Mouse (Mus musculus): ENCODE data around the gene Cln5. TPM values are rescaled to one million over a fixed set of nuclear protein-coding genes. Genes with fewer than 3 reads are reported as not detected.

Cln5 gene
- total RNA-seq (2021) = 10 to 100 TPM in 1 of 2 experiments, 1 to 10 TPM in 1; 7.7 to 11.6 TPM
- long read RNA-seq, experiment 1, transcript Cln5-201 (4 exons, 2,445 nt) = major isoform, 11 of 14 reads
- long read RNA-seq, experiment 1, partial matches to known transcripts = 3 of 14 reads
- long read RNA-seq, experiment 1, other reads (novel, unspliced or antisense) = 0 of 14 reads
- long read RNA-seq, experiment 2, transcript Cln5-201 (4 exons, 2,445 nt) = major isoform, 10 of 11 reads
- long read RNA-seq, experiment 2, partial matches to known transcripts = 1 of 11 reads
- long read RNA-seq, experiment 2, other reads (novel, unspliced or antisense) = 0 of 11 reads

DNA sequence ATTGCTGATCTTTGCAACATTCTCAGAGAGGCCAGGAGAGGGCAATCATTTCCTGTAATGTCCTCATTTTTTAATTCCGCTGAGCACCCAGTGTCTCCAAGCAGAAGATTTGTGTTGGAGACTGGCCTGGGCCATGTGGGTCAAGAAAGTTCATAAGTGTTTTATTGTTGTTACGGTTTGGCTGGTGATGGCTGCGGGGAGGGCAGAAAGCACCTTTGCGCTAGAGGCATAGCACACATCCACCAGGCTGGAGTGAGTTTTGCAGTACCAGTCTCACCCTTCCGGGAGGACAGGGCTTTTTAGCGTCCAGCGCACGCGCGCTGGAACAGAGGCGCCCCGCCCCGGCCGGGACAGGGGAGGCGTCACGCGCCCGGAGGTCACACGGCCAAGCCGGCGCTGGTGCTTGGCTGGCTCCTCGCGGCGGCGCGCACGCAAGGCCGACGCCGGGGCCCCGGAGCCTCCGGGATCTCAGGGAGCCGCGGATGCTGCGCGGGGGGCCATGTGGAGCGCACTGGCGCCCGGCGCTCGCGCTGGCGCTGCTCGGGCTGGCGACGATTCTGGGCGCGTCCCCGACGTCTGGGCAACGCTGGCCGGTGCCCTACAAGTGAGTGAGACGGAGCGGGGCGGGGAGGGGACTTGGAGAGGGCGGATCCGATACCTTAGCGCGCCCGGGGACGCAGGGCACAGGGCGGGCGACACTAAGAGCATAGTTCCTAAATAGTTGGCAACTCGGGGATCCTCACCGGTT is at the start of gene Cln5:
Gene Cln5, plus strand, starts transcription at position 353 of the 748 bp plus-strand sequence.
- TF ChIP-seq CTCF (IDR thresholded peaks at IDR 0.05) = peak; percentile 40
- H3K27ac ChIP-seq = peak within 1 kb of the TSS; percentile 84
- DNase-seq (ENCODE audit: extremely low spot score in 1 of 2, low spot score in 2 of 2) = peak; percentile 88 to 92
- intact Hi-C loops (cut with DNase I) = loop anchor here (1.0 to 5.0 kb wide), 3 partner anchors 29 to 467 kb away; partner anchors contain the start of gene Fbxl3
- H3K4me3 ChIP-seq = peak within 1 kb of the TSS; percentile 69

DNA sequence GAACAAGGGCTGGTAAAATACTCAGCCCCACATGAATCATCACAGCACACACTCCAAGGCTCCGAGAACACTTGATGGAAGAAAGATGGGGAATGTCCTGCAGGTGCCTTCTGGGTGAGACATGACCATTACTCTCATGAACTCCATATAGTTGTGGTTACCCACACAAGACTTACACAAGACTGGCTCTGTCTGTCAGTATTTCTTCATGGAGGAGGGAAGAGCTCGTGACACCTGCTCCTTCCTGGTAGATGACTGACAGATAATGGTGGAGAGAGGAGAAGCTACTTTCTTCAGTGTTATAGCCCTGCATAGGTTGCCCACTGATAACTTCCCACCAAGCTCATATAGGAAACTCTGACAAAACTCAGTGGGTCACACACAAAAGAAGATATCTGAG is 40.8 kb upstream of the Cln5 start:
- no peak for DNase-seq (ENCODE audit: extremely low spot score in 1 of 2, low spot score in 2 of 2)
- intact Hi-C loops (cut with DNase I) = no loop called here
- Histone ChIP-seq H3K4me3 (no peak overlapping the region), H3K27ac (no peak overlapping the region)
- no peak for TF ChIP-seq CTCF (IDR thresholded peaks at IDR 0.05)

DNA sequence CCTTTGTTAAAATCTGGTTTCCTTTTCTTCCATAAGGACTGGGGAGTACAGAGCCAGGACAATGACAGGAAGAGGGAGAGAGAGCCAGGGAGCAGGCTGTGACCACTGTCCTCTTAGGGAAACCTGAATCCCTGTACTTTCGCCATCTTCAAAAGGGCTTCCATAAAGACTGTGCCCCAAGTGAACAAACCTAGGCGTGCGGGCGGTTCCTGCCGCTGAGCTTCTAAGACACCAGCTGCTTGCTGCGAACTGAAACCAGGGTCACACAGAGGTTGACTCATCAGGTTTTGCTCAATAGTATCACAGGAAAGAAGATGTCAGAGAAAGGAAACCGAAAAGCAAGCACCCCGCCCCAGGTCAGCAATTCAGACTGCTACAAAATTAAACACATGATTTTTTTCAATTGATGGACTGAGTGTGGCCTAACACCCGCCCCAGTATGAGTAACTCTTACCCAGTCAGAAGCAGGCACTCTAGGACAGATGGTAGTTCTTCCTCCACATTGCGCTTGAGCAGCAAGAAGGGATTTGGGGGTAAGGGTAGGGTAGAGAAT is 36.7 kb upstream of the Cln5 start:
- intact Hi-C loops (cut with DNase I) = no loop called here
- Histone ChIP-seq H3K4me3 (no peak overlapping the region), H3K27ac (no peak overlapping the region)
- DNase-seq (ENCODE audit: extremely low spot score in 1 of 2, low spot score in 2 of 2) = no peak
- no peak for TF ChIP-seq CTCF (IDR thresholded peaks at IDR 0.05)

DNA sequence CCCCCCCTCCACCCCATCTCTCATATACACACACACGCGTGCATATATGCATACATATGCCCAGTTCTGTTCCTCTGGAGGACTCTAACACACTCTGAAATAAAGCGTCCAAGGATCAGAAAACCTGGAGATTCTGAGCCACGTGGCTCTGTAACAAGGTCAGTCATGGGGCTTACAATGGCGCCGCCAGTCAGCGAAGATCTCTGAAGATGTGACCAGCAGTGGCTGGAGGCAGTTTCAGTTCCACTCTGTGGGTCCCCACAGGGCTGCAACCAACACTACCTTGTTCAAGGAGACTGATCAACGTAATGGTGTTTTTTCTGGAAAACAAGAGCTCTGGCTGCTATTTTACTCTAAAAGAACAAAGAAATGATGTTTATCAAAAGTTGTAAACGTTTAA is 35.9 kb upstream of the Cln5 start:
- intact Hi-C loops (cut with DNase I) = no loop called here

DNA sequence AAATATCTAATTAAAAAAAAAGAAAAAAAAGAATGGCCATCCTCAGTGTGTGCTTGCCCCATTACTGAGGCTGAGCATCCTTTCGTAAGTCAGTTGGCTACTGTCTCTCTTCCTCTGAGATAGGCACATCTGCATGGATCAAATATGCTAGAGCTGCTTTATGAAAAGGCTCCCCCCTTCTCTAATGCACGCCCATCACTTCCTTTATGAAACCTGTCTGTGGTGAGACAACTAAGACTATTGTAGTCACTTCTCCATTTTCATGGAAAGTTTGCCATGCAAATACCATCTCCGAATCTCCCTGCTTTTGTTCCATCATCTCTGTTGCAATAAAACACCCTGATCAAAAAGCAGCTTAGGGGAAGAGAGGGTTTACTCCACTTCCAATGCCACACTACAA is 33.0 kb upstream of the Cln5 start:
- no peak for TF ChIP-seq CTCF (IDR thresholded peaks at IDR 0.05)
- intact Hi-C loops (cut with DNase I) = no loop called here

More for the DNA sequence above, 35.9 kb upstream of the Cln5 start:
- TF ChIP-seq CTCF (IDR thresholded peaks at IDR 0.05) = no peak
- no peak overlapping the region for H3K4me3 ChIP-seq
- DNase-seq (ENCODE audit: extremely low spot score in 1 of 2, low spot score in 2 of 2) = no peak
- no peak overlapping the region for H3K27ac ChIP-seq

DNA sequence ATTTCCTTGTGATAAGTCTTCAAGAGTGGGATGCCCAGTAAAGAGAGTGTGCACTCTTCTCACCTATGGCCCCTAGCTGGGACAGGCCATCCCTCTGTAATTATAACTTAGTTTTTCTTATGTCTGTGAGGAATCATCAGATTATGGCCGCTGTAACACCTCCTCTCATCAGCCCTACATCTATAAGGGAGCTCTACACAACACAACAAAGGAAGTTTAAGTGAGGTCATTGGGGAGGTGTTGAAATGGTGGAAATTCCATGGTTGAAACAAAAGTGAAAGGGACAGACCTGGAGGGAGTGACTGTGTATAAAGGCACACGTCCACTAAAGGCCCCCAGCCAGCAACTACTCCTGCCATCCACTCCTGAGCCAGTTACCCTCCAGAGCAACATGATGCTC is 23.3 kb upstream of the Cln5 start, which contains the start of gene Acod1:
Gene Acod1, plus strand, starts transcription at position 301 of the 400 bp plus-strand sequence.
- no peak for DNase-seq (ENCODE audit: extremely low spot score in 1 of 2, low spot score in 2 of 2)
- no peak within 1 kb of the TSS for H3K27ac ChIP-seq
- H3K4me3 ChIP-seq = no peak within 1 kb of the TSS
- intact Hi-C loops (cut with DNase I) = no loop called here
- no peak for TF ChIP-seq CTCF (IDR thresholded peaks at IDR 0.05)

More for the DNA sequence above, 33.0 kb upstream of the Cln5 start:
- no peak for DNase-seq (ENCODE audit: extremely low spot score in 1 of 2, low spot score in 2 of 2)
- Histone ChIP-seq H3K4me3 (no peak overlapping the region), H3K27ac (no peak overlapping the region)

DNA sequence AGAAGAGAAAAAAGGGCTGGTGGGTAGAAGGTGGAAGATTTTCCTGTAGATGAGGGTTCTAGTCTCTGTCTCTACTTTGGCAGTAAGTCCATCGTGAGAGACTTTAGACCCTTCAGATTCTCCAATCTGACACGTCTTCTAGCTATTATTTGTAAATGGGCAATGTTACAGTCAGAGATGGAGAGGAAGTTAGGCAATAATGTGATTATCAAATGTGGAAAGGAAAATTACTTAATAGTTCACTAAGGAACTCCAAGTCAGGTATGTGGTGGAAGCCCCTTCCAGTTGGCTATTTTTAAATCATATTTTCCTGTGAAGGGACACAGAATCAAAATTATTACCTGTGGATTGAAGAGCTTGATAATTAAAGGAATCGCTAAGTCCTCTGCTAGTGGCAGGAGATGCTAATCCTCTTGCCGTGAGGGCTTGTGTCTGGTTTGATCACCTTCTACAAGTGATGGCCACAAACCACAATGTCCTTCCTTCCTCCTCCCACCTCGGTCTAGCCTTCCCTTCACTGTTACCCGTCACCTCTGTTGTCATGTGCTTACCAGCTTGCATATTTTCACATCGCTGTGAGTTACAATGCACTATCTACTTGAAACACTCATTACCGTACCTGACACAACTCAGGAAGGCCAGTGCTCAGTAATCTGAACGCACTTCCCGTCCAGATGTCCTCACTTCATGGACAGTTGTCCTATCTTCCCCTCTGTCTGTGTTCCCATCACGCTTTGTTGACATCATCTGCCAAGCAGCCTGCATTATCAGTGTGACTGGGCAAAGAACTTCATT is 21.5 kb upstream of the Cln5 start:
- Histone ChIP-seq H3K4me3 (no peak overlapping the region), H3K27ac (no peak overlapping the region)
- intact Hi-C loops (cut with DNase I) = no loop called here
- TF ChIP-seq CTCF (IDR thresholded peaks at IDR 0.05) = no peak
- no peak for DNase-seq (ENCODE audit: extremely low spot score in 1 of 2, low spot score in 2 of 2)

DNA sequence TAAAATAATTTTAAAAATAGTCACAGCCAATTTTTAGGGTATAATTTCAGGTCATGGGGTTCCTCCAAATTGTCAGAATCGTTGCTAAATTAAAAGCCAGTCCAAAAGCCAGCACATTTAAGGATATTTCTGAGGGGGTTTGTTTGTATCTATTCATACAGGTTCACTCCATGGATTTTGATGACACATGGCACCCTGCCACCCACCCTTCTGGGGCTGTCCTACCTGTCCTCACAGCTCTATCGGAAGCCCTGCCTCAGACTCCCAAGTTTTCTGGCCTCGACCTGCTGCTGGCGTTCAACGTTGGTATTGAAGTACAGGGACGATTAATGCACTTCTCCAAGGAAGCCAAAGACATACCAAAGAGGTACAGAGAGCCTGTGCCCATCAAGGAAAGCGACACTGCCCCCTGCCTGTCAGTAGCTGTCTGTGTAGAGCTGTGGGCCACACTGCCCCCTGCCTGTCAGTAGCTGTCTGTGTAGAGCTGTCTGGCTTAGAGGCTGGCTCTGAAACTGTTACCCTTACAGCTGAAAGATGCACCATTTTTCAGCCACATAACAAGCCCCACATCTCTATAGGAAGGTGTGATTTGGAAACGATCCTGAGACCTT is 18.8 kb upstream of the Cln5 start:
- intact Hi-C loops (cut with DNase I) = loop anchor here (1.0 to 10.0 kb wide), 2 partner anchors 39 to 1106 kb away; no protein-coding TSS in a partner anchor
- Histone ChIP-seq H3K4me3 (no peak overlapping the region), H3K27ac (no peak overlapping the region)
- peak; percentile 99 for TF ChIP-seq CTCF (IDR thresholded peaks at IDR 0.05)
- peak; percentile 75 to 76 for DNase-seq (ENCODE audit: extremely low spot score in 1 of 2, low spot score in 2 of 2)

DNA sequence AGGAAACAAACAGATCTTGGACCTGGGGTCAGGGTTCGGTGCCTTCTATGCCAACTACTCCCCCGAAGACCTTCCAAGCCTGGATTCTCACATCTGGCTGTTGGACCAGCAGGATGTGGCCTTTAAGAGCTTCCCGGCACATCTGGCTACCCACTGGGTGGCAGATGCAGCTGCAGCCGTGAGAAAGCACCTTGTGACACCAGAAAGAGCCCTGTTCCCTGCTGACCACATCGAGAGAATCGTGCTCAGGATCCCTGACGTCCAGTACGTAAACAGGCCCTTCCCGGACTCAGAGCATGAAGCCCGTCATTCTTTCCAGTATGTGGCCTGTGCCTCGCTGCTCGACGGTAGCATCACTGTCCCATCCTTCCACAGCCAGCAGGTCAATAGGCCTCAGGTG is 15.3 kb upstream of the Cln5 start:
- TF ChIP-seq CTCF (IDR thresholded peaks at IDR 0.05) = no peak
- intact Hi-C loops (cut with DNase I) = loop anchor here (10.0 kb wide), 1 partner anchor 1110 kb away; no protein-coding TSS in a partner anchor
- Histone ChIP-seq H3K4me3 (no peak overlapping the region), H3K27ac (no peak overlapping the region)
- no peak for DNase-seq (ENCODE audit: extremely low spot score in 1 of 2, low spot score in 2 of 2)

DNA sequence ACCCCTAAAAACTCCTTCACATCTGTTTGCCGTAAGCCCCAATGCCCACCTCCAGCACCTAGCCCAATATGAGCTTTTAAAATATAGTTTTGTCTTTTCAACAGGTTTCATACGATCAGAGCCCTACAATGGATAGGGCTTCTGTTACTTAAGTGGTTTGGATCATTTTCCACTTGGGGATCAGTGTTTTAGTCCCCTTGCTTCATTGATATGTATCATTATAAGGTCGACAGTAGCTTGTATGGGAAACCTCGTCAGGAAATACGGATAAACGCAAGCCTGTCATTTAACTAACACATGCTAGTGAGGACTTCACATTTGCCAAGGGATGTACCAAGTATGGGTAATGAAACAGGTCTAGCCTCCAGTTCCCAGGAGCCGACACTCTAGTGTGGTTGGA is 13.4 kb upstream of the Cln5 start:
- no peak for TF ChIP-seq CTCF (IDR thresholded peaks at IDR 0.05)
- intact Hi-C loops (cut with DNase I) = loop anchor here (10.0 kb wide), 1 partner anchor 1112 kb away; no protein-coding TSS in a partner anchor

DNA sequence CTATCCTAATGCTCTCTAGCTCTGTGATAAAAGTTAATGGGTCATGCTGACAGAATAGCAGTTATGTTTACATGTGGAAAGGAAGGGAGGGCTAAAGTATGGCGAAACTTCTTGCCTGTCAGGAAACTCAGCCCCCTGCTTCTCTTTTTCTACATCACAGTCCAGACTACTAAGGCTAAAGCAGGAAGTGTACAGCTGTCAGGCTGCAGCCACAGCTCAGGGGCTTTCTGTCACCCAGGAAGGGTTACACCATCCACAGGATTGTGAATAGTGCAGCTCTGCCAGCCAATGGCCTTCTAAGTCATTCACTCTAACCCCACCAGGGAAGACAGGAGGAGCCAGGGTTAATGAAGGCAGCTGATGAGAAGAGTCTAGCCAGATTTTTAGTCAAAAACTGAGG is 11.0 kb upstream of the Cln5 start:
- H3K27ac ChIP-seq = no peak overlapping the region
- intact Hi-C loops (cut with DNase I) = loop anchor here (10.0 kb wide), 1 partner anchor 1114 kb away; no protein-coding TSS in a partner anchor
- TF ChIP-seq CTCF (IDR thresholded peaks at IDR 0.05) = no peak

More for the DNA sequence above, 13.4 kb upstream of the Cln5 start:
- Histone ChIP-seq H3K27ac (no peak overlapping the region), H3K4me3 (no peak overlapping the region)
- no peak for DNase-seq (ENCODE audit: extremely low spot score in 1 of 2, low spot score in 2 of 2)

More for the DNA sequence above, 11.0 kb upstream of the Cln5 start:
- no peak for DNase-seq (ENCODE audit: extremely low spot score in 1 of 2, low spot score in 2 of 2)
- H3K4me3 ChIP-seq = no peak overlapping the region

Measured in left cerebral cortex, adult 2 months (tissue).